Mouse (Mus musculus) ES-CJ7 (cell line): Measurements from ENCODE around the gene Aspn.

ENCODE experiments used
- DNase-seq: peaks from one replicate; pipeline ENCODE4 v3.0.0; 2011; ENCODE audit warnings: low read depth, low spot score

Aspn gene

GRCm38 (mm10) chr13:49584307-49585005 is 40.2 kb downstream of the Aspn start:
- DNase-seq = no peak

GRCm38 (mm10) chr13:49586062-49586461 is 41.8 kb downstream of the Aspn start:
- DNase-seq = no peak

GRCm38 (mm10) chr13:49602541-49602940 is 58.3 kb downstream of the Aspn start:
- DNase-seq = peak; percentile 47

- no peak for DNase-seq
Observed at GRCm38 (mm10) chr13:49603603-49604002, 59.4 kb downstream of the Aspn start.

GRCm38 (mm10) chr13:49607714-49608113 is 63.5 kb downstream of the Aspn start, which contains the start of gene Ogn:
TSS of gene Ogn (plus strand) at chr13:49608046.
- no peak for DNase-seq

- no peak for DNase-seq
Observed at GRCm38 (mm10) chr13:49608589-49609322, 64.5 kb downstream of the Aspn start.

GRCm38 (mm10) chr13:49617021-49617420 is 72.8 kb downstream of the Aspn start:
- DNase-seq = no peak
